Mouse (Mus musculus) urinary bladder, adult 2 months (tissue): ENCODE measurements around the gene Prph. TPM values are rescaled to one million over a fixed set of nuclear protein-coding genes. Genes with fewer than 3 reads are reported as not detected.

Experiments used
- DNase-seq: peaks from one replicate; pipeline ENCODE4 v3.0.0; 2022; ENCODE audit warnings: low spot score
- polyA plus RNA-seq: library from polyadenylated mRNA; depleted of rRNA; stranded (reverse); fragments of >200 nt; gene quantifications from 2 replicates; pipeline ENCODE4 v1.2.3, GENCODE M21; 2012; rRNA removed

The Prph gene
- polyA plus RNA-seq, 1 experiment: 6.4 TPM

DNA sequence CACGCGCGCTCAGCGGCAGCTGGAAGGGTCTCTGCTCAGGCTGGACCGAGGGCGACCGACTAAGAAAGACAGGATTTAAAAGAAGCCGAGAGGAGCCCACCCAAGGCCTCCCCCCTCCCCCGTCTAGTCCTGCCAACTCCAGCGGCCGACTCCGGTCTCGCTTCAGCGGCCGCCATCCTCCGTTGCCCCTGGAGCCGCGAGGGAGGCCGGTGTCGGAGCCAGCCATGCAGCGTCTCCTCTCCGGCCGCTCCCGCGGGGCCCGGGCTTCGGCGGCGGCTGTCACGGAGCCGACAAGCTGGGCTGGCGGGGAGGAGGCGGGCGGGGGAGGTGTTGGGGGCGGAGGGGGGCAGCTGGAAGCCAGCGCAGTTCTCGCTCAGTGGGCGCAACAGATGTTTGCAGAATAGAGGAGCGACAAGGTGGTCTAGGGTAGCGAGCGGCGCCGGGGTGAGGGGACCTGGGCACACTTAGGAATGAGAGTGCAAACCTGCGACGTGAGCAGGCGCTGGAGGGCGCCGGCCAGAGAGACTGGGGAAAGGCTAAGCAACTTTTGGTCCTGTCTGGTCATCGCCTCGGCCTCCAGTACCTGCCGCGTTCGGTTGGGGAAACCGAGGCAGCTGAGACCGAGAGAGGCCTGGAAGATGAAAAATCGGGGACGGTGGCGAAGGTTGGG, 42.0 kb downstream of the Prph start:
- no peak for DNase-seq

GRCm38 (mm10) chr15:99097840-99098492, 43.0 kb downstream of the Prph start:
- no peak for DNase-seq

GRCm38 (mm10) chr15:99098493-99098861, 43.5 kb downstream of the Prph start:
- DNase-seq: no peak

DNA sequence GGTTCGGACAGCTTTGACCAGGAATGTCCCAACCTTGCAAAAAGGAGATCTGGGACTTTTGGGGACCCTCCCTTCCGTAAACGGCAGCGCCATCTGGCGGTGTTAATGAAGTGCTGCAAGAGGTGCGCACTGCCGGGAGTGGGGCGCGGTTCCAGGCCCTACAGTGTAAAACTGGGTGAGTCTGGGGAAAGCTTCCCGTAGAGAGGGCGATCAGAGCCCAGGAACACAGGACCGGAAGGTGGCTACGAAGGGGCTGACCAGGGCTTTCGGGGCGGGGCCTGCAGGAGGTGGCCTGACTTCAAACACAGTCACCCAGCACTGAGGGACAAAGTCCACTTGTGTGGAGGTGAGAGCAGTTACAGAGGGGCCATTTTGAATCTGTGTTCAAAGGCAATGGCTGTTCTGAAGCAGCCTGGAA, 44.2 kb downstream of the Prph start:
- DNase-seq: peak; percentile 48

DNA sequence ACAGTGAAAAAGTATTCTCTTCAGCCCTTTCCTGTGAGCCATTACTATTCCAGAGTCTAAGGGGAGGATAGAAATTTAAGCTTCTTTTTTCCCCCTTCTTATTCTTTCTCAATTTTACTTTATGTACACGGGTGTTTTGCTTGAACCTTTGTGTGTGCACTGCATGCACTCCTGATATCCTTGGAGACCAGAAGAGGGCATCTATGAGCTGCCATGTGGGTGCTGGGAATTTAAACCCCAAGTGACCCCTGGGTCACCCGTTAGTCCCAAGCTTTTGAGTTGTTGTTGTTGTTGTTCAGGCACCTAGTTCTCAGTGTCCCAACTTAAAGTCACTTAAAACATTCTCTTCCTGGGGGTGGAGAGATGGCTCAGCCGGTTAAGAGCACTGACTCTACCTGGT, 45.0 kb downstream of the Prph start:
- no peak for DNase-seq

GRCm38 (mm10) chr15:99105238-99105637, 50.3 kb downstream of the Prph start:
- DNase-seq: no peak

- no peak for DNase-seq
Observed at GRCm38 (mm10) chr15:99107866-99108265, 52.9 kb downstream of the Prph start.

Other genes starting within 250 kb of the Prph start
- gene Ddn, start 245.7 kb upstream of the Prph start, polyA plus RNA-seq: 0.04 and 0.08 TPM in 2 replicates
- gene Prkag1, start 223.7 kb upstream of the Prph start, polyA plus RNA-seq: 83.1 and 89.5 TPM in 2 replicates
- gene Kmt2d, start 184.0 kb upstream of the Prph start, polyA plus RNA-seq: 25.7 and 39.0 TPM in 2 replicates
- gene Rhebl1, start 160.6 kb upstream of the Prph start, polyA plus RNA-seq: 10.2 and 12.4 TPM in 2 replicates
- gene Dhh, start 156.6 kb upstream of the Prph start, polyA plus RNA-seq: 1.7 and 1.9 TPM in 2 replicates
- gene Lmbr1l, start 136.9 kb upstream of the Prph start, polyA plus RNA-seq: 32.8 and 43.4 TPM in 2 replicates
- gene Tuba1b, start 120.6 kb upstream of the Prph start, polyA plus RNA-seq: 677 and 758 TPM in 2 replicates
- 0.30 and 0.38 TPM in 2 replicates for gene Gm49450, start 101.6 kb upstream of the Prph start, polyA plus RNA-seq
- gene Tuba1a, start 101.5 kb upstream of the Prph start, polyA plus RNA-seq: 279 and 332 TPM in 2 replicates
- gene Tuba1c, start 25.3 kb upstream of the Prph start, polyA plus RNA-seq: 94.8 and 129 TPM in 2 replicates
- 0.78 and 1.5 TPM in 2 replicates for gene Troap, start 19.4 kb downstream of the Prph start, polyA plus RNA-seq
- not detected in 2 replicates for gene C1ql4, start 32.6 kb downstream of the Prph start, polyA plus RNA-seq
- gene Dnajc22, start 38.0 kb downstream of the Prph start, polyA plus RNA-seq: 0.10 TPM in 1 of 2 replicates, not detected in the other
- 14.2 and 14.3 TPM in 2 replicates for gene Spats2, start 70.7 kb downstream of the Prph start, polyA plus RNA-seq
- gene Kcnh3, start 169.7 kb downstream of the Prph start, polyA plus RNA-seq: 0.30 and 0.32 TPM in 2 replicates
- gene Mcrs1, start 196.8 kb downstream of the Prph start, polyA plus RNA-seq: 43.9 and 48.9 TPM in 2 replicates
- gene Prpf40b, start 239.9 kb downstream of the Prph start, polyA plus RNA-seq: 67.8 and 74.1 TPM in 2 replicates
- 0.04 and 0.07 TPM in 2 replicates for gene Fam186b, start 240.7 kb downstream of the Prph start, polyA plus RNA-seq